Mouse (Mus musculus) forebrain, postnatal 0 days (tissue): ENCODE data around the gene Gm14862. TPM values are rescaled to one million over a fixed set of nuclear protein-coding genes. Genes with fewer than 3 reads are reported as not detected.
"Not testable (repeated sequence)": the region's sequence is repeated elsewhere in the genome, so short reads cannot be mapped to it uniquely, and the experiment has no call there.

Experiments
- ATAC-seq: fragments of 200-750 bp; cut with Nextera tagmentation; 2 replicates; pipeline ENCODE4 v1.8.0; 2017; ENCODE audit warnings: mild to moderate bottlenecking, moderate library complexity
- DNase-seq: peaks from one replicate; pipeline ENCODE4 v3.0.0-alpha.2; 2015
- H3K27ac ChIP-seq: fragments of 300-500 bp; sonication (generic); 2 replicates; pipeline ENCODE4 v1.5.1; 2014; ENCODE audit warnings: low read depth, mild to moderate bottlenecking, antibody characterized with exemption, low read length, moderate library complexity, mixed read lengths
- H3K27me3 ChIP-seq: fragments of 300-500 bp; sonication (generic); 2 replicates; pipeline ENCODE4 v1.6.1; 2014; ENCODE audit warnings: mild to moderate bottlenecking, low read length, mixed read lengths; ENCODE audit not compliant: insufficient read depth
- H3K36me3 ChIP-seq: fragments of 300-500 bp; sonication (generic); 2 replicates; pipeline ENCODE4 v1.6.1; 2014; ENCODE audit warnings: mild to moderate bottlenecking, moderate library complexity; ENCODE audit not compliant: insufficient read depth
- H3K4me1 ChIP-seq: fragments of 300-500 bp; sonication (generic); 2 replicates; pipeline ENCODE4 v1.6.1; 2014; ENCODE audit warnings: antibody characterized with exemption; ENCODE audit not compliant: insufficient read depth
- H3K4me2 ChIP-seq: fragments of 300-500 bp; sonication (generic); 2 replicates; pipeline ENCODE4 v1.6.1; 2014; ENCODE audit warnings: low read depth, mild to moderate bottlenecking, moderate library complexity
- H3K4me3 ChIP-seq: fragments of 300-500 bp; sonication (generic); 2 replicates; pipeline ENCODE4 v1.5.1; 2014; ENCODE audit warnings: low read depth, low read length, mixed read lengths
- H3K9ac ChIP-seq: fragments of 300-500 bp; sonication (generic); 2 replicates; pipeline ENCODE4 v1.6.1; 2014; ENCODE audit warnings: mild to moderate bottlenecking
- H3K9me3 ChIP-seq: fragments of 300-500 bp; sonication (generic); 2 replicates; pipeline ENCODE4 v1.6.1; 2016; ENCODE audit warnings: low read length
- CTCF ChIP-seq: sonication (generic); IDR thresholded peaks from 2 replicates; pipeline ENCODE4 v1.5.1; 2016; ENCODE audit warnings: antibody characterized with exemption, control low read depth, low read depth
- whole genome bisulfite sequencing: fragments of 180-500 bp; shearing (Covaris S2); extraction: QIAGEN DNeasy Blood & Tissue Kit; methylation state at CpG from one replicate; pipeline ENCODE4 v1.1.7; 2014; 5-methylcytosine and 5-hydroxymethylcytosine counted together
- polyA plus RNA-seq: library from polyadenylated mRNA; unstranded; fragments of >200 nt; fragmentation: Nextera tagmentation; extraction: Ambion mirVana; gene quantifications from 2 replicates; pipeline ENCODE4 v1.2.1, GENCODE M21; 2015
- total RNA-seq: library from RNA; depleted of rRNA; stranded (reverse); fragments of >200 nt; gene quantifications from 2 replicates; pipeline ENCODE4 v1.2.3, GENCODE M21; 2014; rRNA removed

The Gm14862 gene
- total RNA-seq (not detected in 2 replicates), polyA plus RNA-seq (not detected in 2 replicates)

DNA sequence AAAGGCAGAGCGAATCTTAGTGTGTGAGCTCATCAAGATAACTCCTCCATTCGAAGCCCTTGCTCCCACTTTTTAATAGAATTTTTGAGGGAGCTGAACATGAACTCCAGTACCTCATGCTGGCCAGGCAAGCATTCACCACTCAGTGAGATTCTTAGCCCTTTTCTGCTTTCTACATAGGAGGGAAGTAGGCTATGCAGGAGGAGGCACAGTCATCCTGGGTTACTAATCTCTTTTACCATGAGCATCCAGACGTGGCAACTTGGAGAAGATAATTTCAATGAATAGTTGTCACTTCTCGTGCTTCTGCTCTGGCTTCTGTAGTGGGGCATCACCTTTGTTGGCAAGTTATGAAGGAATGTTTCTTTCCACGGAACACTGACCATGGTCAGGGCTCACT, at the start of gene Gm14862:
Gene Gm14862, minus strand, starts transcription at position 134 of the 400 bp plus-strand sequence.
- Histone ChIP-seq H3K4me2 (no peak within 1 kb of the TSS), H3K36me3 (no peaks in the 10 kb centered on the region), H3K9me3 (no peaks in the 10 kb centered on the region), H3K27ac (no peak within 1 kb of the TSS), H3K9ac (no peak within 1 kb of the TSS), H3K4me3 (no peak within 1 kb of the TSS), H3K4me1 (no peaks in the 10 kb centered on the region), H3K27me3 (no peaks in the 10 kb centered on the region)
- TF ChIP-seq CTCF, result no peak
- WGBS, result 74% methylated on average over 5 of the region's 5 CpGs
- DNase-seq (no peak), ATAC-seq (no peak)

DNA sequence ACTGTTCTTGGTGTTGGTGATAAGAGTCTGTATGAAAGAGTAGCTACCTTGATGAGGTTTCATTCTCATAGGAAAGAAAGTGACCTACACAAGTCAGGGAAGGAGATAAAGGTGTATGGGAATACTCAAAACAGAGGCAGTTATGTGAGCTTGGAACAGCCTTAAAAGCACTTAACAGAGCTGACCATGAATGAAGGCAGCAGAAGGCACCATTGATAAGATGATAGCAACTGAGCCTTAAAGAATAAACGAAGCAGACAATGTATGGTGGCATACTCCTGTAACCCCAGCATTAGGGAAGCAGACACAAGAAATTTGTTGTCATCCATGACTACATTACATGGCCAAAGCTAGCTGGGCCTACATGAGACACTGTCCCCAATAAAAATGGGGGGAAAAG, 46.8 kb upstream of the Gm14862 start:
- no peak for DNase-seq
- Histone ChIP-seq H3K9me3 (no peaks in the 10 kb centered on the region), H3K9ac (no peak overlapping the region), H3K4me3 (no peak overlapping the region), H3K4me1 (no peaks in the 10 kb centered on the region), H3K4me2 (no peak overlapping the region), H3K27ac (no peak overlapping the region), H3K36me3 (no peaks in the 10 kb centered on the region), H3K27me3 (no peaks in the 10 kb centered on the region)
- ATAC-seq, result no peak
- WGBS, result 76% methylated on average over 1 of the region's 1 CpGs
- TF ChIP-seq CTCF, result no peak

DNA sequence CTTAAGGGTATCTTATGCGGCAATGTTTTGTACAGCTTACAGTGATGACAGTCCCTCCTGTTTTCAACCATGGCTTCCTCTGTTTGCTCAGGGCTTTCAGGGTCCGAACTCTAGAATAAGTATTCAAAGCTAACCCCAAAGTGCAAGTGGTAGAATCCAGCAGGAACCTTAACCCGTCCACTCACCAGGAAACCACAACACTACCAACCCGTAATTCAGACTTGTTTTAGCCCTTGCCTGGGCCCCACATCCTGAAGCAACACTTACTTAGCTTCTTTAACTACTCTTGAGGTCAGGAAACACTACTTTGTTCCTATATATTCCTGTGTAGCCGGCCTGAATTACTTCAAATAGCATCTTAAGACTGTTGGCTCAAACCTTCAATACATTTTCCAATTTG, 46.1 kb upstream of the Gm14862 start:
- no peak for TF ChIP-seq CTCF
- WGBS, result 88% methylated on average over 5 of the region's 5 CpGs
- Histone ChIP-seq H3K36me3 (no peaks in the 10 kb centered on the region), H3K27ac (no peak overlapping the region), H3K9ac (no peak overlapping the region), H3K9me3 (no peaks in the 10 kb centered on the region), H3K4me1 (no peaks in the 10 kb centered on the region), H3K4me3 (no peak overlapping the region), H3K27me3 (no peaks in the 10 kb centered on the region), H3K4me2 (no peak overlapping the region)
- DNase-seq (no peak), ATAC-seq (no peak)

DNA sequence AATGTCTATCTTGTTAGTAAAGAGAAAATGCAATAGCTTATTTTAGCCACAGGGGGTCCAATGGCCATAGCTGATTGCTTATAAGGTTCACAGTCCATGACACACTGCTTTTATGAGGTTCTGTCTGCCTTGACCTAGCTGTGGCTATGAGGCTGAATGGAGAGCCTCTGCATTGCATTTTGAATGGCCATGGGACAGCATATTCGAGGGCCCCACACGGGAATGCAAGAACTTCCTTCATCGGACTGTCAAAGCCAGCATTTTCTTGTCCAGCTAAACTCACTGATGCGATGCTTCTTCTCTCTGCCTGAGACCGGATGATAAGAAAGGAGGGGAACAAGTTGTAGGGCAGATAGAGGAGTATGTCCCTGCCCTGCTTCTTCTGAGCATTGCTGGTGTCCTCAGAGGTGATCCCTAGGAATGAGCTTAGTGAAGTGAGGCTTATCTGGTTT, 41.7 kb upstream of the Gm14862 start:
- 88% methylated on average over 5 of the region's 5 CpGs for WGBS
- H3K4me1 ChIP-seq, result no peaks in the 10 kb centered on the region
- no peak overlapping the region for H3K9ac ChIP-seq
- H3K4me2 ChIP-seq, result no peak overlapping the region
- H3K36me3 ChIP-seq, result no peaks in the 10 kb centered on the region
- no peaks in the 10 kb centered on the region for H3K9me3 ChIP-seq
- H3K27me3 ChIP-seq, result no peaks in the 10 kb centered on the region
- TF ChIP-seq CTCF, result no peak
- no peak for ATAC-seq
- H3K4me3 ChIP-seq, result no peak overlapping the region
- no peak for DNase-seq
- H3K27ac ChIP-seq, result no peak overlapping the region

DNA sequence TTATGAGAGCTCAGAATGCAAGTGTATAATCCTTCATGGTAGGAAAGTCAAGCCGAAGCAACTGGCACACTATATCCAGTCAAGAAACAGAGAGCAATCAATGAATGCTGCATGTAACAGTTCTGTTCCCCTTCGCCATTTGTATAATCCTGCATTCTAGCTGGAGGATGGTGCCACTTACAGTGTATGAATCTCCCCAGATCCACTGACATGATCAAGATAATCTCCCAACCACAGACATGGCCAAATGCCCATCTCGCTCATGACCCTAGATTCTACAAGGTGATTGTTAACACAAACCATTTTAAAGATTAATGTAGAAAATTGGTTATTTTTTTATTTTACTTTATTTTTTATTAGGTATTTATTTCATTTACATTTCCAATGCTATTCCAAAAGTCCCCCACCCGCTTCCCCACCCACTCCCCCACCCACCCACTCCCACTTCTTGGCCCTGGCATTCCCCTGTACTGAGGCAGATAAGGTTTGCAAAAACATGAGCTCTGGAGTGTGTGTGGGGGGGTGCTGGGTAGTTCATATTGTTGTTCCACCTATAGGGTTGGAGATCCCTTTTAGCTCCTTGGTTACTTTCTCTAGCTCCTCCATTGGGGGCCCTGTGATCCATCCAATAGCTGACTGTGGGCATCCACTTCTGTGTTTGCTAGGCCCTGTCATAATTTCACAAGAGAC, 36.6 kb upstream of the Gm14862 start:
- not testable (repeated sequence) for H3K27me3 ChIP-seq, H3K27ac ChIP-seq, H3K36me3 ChIP-seq, ATAC-seq, H3K4me2 ChIP-seq, H3K4me3 ChIP-seq, H3K4me1 ChIP-seq, DNase-seq, H3K9me3 ChIP-seq, H3K9ac ChIP-seq
- 92% methylated on average over 3 of the region's 4 CpGs for WGBS

DNA sequence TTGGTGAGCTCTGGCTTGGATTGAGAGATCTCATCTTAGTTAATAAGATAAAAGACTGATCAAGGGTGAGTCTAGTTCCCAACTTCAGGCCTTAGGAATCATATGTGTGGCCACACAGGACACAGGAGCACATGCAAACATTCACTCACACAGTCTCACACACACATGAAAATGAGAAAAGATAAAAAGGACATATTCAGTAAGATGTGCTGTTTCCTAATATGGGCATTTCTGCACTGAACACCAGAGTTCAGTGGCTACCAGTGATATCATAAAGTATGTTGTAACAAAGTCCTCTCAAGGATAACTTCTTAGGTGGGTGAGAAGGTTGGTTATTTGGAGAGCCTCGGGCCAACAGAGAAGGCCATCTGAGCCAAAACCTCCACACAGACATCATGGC, 26.8 kb upstream of the Gm14862 start, which contains the start of gene H2al1m:
Gene H2al1m, plus strand, starts transcription at position 301 of the 400 bp plus-strand sequence.
- not testable (repeated sequence) for H3K27ac ChIP-seq, ATAC-seq, H3K9ac ChIP-seq, H3K4me2 ChIP-seq, H3K27me3 ChIP-seq, H3K36me3 ChIP-seq, H3K4me3 ChIP-seq, DNase-seq, H3K9me3 ChIP-seq, H3K4me1 ChIP-seq
- no CpG with 5 or more reads among the region's 1 CpGs for WGBS

DNA sequence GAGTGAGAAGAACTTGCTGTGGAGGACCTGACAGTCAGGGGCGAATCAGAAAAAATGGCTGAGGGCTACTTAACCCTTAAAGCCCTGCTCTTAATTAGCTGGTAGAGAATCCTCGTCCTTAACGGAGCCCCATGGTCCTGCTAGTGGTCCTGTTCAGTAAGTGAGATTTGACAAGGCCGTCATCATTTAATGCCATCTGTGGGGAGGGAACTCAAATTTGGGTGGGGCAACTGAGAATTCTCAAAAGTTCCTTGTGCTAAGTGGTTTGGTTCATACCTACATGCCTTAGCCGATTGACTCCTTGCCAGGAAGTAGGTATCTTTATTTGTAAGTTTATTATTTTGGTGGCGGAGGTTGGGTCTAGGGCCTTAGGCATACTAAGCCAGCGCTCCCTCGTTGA, 17.6 kb upstream of the Gm14862 start:
- WGBS, result 75% methylated on average over 8 of the region's 8 CpGs
- TF ChIP-seq CTCF, result no peak
- H3K9me3 ChIP-seq, result no peaks in the 10 kb centered on the region
- ATAC-seq (no peak), DNase-seq (no peak)
- no peaks in the 10 kb centered on the region for H3K36me3 ChIP-seq
- no peak overlapping the region for H3K9ac ChIP-seq
- H3K27ac ChIP-seq, result no peak overlapping the region
- no peaks in the 10 kb centered on the region for H3K4me1 ChIP-seq
- no peak overlapping the region for H3K4me2 ChIP-seq
- H3K4me3 ChIP-seq, result no peak overlapping the region
- H3K27me3 ChIP-seq, result no peaks in the 10 kb centered on the region
